Mouse (Mus musculus) activated CD4-positive, CD25-positive, alpha-beta regulatory T cell, adult 9 weeks (primary cell): ENCODE measurements around the gene Smarca1. TPM values are rescaled to one million over a fixed set of nuclear protein-coding genes. Genes with fewer than 3 reads are reported as not detected.

Source experiments
- polyA plus RNA-seq: library from polyadenylated mRNA; unstranded; fragments of 100-300 nt; shearing (Covaris generic); gene quantifications from one replicate; pipeline ENCODE4 v1.2.1, GENCODE M21; 2017

Gene Smarca1
- polyA plus RNA-seq: not detected

DNA sequence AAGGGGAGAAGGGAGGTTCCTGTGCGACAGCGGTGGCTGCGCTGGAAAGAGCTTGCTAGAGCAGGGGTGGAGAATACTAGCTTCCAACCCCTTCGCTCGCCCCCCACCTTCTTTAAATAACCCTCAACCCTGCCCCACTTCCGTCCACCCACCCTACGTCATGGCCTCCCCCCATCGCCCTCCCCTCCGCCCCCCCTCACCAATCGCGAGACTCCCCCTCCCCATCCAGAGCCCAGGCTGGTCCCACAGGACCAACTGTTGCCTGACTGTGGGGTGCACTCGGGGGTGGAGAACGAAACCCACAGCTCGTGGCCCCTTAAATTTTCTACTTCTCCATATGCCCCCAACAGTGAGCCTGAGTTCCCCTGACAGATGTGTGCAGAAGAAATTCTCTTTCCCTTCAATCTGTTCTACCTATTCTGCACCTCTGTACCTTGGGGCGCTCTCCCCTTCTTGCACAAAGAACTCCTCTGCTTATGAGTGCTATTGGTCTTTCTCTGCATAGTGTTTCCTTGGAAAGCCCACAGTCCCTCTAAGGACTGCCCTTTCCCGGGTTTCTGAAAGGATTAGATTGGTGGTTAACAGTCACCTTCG, at the start of gene Smarca1:
Gene Smarca1, minus strand, starts transcription at position 544 of the 594 bp plus-strand sequence.

DNA sequence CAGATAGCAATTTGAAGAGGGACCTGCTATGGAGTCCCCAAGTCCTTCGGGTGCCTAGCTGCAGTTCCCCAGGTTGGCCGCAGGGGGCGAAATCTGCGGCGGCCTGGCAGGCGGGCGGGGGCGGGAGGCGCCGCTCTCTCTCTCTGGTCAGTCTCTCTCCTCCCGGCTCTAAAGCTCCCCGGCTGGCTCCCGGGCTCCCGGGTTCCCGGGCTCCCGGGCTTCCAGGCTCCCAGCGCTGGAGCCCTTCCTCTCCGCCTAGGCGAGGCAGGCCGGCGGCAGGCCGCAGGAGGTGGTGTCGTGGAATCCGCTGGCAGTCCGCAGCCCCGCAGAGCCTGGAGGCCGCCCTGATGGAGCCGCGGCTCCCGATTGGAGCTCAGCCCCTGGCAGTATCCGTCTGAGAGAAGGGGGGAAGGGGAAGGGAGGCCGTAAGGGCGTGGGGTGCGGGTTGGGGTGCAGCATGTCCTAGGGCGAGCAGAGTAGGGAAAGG, 19.6 kb upstream of the Smarca1 start, which contains the start of gene Ocrl:
Gene Ocrl, plus strand, starts transcription at position 82 of the 487 bp plus-strand sequence.

Other genes with a start within 250 kb of the Smarca1 start
- 11.5 TPM for gene Ocrl, start 19.4 kb upstream of the Smarca1 start, polyA plus RNA-seq
- 0.17 TPM for gene Apln, start 141.9 kb upstream of the Smarca1 start, polyA plus RNA-seq
- 0.42 TPM for gene Xpnpep2, start 215.8 kb upstream of the Smarca1 start, polyA plus RNA-seq